Mouse (Mus musculus): ENCODE data around the gene Idh3b. TPM values are rescaled to one million over a fixed set of nuclear protein-coding genes. Genes with fewer than 3 reads are reported as not detected.

The Idh3b gene
- total RNA-seq (2021): 100 to 1,000 TPM; 522 to 542 TPM
- 195 and 222 TPM in 2 replicates for polyA plus RNA-seq (2012; rRNA removed)
- long read RNA-seq, transcript Idh3b-201 (12 exons, 1,616 nt): major isoform, 286 of 394 reads
- long read RNA-seq, partial matches to known transcripts: 21 of 394 reads
- long read RNA-seq, other reads (novel, unspliced or antisense): 87 of 394 reads

DNA sequence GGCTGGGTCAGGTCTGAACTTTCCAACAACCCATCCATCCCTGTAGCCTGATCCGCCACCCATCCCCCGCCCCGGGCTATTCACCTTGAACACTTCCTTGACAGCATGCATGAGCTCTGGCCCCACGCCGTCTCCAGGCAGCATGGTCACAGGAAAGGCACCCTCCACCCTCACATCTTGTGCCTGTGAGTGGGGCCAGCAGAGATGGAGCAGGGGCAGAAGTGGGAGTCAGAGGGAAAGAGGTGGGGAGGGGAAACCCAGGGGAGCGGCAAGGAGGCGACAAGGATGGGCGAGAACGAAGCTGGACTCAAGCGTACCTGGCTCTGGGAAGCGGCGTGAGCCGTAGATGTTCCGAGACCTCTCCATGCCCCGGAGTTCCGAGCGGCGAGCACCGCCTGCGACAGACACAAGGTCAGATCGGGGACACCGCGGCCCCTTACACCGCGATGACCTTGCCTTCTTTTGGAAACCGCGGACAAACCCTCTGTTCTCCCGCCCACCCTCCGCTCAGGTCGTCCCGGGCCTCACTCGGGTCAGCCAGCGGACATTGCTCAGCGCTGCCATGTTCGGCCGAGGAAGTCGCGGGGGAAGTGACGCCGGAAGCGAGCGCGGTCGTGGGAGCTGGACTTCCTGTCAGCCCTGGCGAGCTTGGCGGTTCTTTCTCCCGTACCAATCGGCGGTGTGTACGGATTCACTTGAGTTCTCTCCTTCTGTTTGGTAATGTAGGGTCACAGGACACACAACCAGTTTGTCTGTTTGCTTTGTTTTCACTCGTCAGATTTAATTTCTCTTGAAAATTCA lies at the start of gene Idh3b:
Idh3b (minus strand) TSS at position 694 of the 801 bp plus-strand sequence.
- DNase-seq: peak; percentile 94

DNA sequence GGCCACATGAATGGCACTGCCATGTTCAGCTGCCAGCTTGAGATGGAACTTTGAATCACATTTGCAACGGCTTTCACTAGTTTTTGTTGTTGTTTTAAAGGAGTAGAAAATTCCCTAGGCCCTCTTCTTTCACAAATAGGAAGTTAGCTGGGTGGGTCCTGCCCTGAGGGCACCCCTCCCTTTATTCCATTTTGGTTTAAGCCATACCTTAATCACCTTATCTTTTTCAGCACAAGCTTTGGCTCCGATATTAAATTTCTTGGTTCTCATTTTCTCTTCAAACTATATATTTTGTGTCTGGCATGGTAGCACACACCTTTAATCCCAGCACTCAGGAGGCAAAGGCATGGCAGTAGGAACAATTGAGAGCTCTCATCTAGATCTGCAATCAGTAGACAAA lies 45.2 kb upstream of the Idh3b start:
- DNase-seq: no peak

DNA sequence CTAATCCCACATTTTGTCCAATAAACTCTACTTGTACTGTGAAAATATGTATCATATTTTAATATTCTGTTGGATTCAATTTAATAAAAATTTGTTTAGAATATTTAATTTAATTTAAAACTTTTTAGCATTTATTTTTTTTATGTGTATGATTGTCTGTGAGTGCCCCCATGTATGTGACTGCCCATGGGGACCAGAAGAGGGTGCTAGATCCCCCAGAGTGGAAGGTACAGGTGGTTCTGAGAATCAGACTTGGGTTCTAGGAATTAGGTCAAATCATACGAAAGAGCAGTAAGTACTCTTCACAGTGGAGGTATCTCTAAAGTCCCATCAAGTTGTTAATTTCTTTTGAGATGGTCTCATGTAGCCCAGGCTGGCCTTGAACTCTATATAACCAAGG lies 42.7 kb upstream of the Idh3b start:
- DNase-seq: no peak

DNA sequence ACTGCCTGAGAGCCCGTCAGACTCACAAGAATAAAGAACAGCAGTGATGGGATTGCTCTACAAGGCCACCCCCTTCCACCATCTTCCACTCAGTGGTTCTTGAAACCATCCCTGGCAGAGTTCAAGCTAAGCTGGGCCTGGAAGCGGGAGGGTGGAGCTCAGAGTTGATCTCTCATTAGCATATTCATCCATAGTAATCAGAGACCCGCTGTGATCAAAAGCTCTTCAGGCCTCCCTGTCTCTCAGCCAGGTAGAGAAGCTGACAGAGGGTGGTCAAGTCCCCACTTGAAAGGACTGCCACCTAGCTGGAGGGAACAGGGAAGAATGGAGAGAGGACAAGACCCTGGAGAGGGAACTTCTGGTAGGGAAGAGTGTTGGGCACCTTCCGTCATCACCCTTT lies 18.7 kb upstream of the Idh3b start:
- DNase-seq: no peak

DNA sequence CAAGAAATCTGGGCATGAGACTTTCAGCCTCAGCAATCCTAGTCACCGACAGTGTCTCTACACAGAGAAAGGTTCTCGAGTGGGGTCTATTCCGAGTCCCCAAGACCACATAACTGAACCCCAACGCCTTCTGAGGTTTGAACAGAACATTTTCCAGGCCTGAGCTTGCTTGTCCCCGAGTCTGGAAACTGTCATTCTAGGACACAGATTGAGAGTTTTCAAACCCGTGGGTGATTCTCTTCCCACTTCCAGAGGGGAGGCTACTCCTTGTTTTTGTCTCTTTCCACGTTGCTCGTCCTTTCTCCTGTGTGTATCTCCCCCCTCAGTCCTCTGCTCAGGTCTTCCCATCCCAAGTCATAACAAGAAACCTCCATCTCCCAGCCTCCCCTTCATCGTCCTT lies 13.2 kb upstream of the Idh3b start:
- no peak for DNase-seq

DNA sequence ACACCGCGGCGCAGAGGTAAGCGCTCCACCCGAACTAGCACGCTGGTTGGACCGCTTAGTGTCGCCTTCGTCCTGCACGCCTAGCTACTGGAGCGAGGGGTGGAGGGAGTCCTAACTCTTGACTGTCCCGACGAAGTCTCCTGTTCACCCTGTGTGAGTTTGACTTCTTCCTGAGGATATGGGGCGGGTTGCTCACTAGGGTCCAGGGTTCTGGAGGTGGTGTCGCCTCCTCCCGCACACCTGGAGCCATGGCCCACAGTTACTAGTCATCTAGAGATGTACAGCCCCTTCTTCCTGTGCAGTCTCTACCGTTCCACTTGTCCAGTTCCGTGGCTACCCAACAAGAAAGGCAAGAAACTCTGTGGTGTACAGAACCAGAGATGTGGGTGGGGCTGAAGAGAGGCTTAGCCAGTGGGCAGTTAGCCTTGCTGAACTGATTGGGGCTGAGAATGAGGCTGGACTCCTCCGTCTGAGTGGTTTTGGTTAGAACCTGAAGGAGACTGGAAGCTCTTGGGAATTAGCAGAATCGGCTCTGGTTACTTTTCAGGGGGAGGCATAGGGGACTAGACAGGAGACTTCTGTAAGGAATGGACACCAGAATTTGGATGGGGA lies 11.9 kb upstream of the Idh3b start:
- no peak for DNase-seq

DNA sequence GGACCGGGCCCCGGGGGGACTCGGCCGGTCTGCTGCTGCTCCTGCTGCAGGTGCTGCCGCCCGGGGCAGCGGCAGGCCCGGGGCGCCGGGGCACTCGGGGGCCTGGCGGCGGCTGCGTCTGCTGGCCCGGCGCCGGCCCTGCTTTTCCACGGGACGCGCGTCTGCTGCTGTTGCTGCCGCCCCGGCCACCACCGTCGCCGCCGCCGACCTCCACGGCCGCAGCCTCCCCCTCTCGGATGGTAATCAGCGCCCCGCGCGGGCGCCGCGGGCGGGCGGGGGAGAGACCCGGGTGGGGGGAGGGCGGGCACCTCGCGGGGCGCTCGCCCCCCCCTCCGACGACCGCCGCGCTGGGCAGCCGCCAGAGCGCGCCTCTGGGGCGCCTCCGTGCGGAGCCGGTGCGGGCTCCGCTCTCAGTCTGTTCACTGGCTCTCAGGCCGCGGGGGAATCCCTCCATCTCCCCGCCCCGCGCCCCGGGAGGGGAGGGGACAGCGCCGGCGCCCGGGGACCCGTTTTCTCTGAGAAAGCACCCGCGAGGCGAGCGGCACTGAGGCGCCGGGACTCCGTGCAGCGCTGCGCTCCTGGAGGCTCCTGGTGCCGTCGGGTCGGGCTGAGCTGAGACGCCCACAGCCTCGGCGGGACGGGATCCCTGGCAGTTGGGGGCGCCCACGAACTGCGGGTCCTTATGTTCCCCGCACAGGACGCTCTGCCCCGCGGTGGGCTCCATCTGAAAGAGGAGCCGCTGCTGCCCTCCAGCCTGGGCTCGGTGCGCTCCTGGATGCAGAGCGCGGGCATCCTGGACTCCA lies 11.2 kb upstream of the Idh3b start:
- DNase-seq: peak; percentile 74

DNA sequence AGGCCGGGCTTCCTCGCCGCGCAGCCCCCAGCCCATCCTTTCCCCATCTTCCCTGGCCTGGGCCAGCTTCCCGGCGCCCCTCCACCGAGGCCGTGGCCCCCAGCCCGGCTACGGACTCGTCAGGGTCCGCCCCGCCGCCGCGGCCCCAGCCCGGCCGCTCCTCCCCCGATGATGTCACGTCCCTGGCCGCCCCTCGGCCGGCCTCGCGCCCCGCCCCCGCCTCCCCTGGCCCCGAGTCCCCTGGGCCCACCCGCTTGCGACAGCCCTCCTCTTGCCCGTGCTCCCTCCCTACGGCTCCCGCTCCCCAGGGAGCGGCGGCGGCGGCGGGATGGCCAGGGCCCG lies 10.6 kb upstream of the Idh3b start, which contains the start of gene Ebf4:
Ebf4 (plus strand) TSS at position 234 of the 342 bp plus-strand sequence.
- DNase-seq: peak; percentile 75

DNA sequence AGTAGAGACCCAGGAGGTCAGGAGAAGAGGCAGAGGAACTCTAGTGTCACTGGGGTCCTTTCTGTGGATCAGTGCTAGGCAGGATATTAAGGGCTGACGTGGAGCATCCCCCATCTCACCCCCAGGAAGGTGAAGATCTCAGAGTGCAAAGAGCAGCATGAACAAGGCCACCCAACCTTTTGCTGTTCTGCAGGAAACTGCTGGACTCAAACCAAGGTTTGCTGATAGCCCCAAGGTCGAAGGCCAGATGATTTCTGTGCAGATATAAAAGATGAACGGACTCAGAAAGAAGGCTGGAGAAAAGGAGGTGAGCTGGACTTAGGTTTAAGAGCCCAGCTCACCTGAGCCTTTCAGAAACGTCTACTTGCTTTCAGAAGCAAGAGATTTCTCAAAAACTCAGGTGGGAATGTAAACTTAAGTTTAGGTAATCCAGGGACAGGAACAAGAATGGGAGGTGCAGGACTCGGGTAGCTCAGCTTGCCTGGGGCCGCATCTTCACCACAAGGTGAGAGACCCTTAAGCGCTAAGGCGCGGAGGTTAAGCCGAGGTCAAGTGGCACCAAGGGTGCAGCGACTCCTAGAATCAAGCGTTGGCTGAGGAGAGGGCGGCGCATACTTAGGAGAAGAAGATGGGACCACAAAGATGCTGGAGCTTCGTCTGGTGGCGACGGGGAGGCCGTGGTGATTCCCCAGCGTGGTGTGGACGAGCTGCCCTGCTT lies 10.0 kb upstream of the Idh3b start:
- peak; percentile 29 for DNase-seq

DNA sequence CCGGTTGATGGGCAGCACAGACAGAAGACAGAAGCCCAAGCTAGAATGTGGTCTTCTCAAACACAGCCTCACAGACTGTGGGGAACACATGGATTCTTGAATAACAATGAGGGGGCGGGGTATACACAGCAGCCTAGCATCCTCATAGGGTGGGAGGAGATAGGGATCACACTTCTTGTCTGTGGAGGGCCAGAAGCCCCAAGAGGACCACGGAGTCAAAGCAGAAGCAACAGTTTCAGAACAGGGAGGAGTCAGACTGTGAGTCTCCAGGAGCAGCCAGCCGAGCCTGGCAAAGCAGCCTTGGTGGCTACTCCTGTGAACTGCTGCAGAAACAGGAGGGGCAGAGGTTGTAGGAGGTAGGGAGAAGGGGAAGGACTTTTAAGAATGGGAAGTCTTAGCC lies 9.1 kb upstream of the Idh3b start:
- DNase-seq: no peak

DNA sequence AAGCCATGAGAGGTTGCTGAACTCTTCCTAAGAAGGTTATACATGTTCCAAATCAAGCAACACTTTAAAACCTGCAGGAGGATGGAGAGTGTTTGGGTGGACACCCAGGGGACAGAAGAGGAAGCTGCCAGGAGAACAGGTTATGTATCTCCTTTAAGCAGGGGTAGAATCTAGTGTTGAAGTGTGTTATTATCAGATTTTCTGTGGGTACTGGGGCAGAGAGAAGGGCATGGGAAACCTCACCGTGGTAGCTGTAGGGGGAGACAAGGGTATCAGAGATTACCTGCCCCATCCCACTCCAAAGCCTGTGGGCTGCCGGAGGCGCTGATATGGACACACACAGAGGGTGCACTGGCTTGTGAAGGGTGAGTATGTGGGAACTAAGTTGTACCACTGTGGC lies 8.7 kb upstream of the Idh3b start:
- no peak for DNase-seq

DNA sequence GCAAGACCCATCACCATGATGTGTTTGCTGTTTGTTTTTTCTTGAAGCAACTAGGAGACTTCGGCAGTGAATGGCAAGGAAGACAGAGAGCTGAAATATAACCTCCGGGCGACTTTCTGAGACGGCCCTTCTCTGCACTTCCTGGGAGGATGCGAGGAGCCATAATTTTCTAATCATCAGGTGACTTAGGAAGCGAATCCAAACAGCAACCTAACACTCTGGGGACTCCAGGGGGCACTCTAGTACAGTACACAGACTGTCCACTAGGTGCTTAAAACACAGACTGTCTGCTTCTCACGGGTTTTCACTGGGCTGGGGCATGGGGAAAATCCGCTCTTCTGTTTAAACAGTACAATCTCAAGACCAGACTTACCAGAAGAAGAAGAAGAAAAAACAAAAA lies 7.1 kb upstream of the Idh3b start:
- DNase-seq: peak; percentile 72

DNA sequence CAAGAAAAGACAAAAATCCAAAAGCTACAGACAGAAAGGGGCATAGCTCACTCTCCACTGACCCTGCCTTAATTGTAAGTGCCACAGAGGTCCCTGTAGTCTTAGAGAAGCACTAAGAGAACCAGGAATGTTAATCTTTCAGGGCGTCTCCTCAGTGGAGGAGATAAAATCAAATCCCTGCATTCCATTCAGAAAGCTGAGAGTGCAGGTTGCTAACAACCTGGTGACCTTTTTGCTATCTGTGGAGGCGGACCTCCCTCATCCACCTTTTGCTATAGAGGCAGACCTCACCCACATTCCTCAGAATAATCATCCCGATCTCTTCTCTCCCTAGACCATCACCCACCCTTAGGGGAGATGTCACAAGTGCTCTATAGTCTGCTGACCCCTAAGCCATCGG lies 4.7 kb upstream of the Idh3b start:
- no peak for DNase-seq

DNA sequence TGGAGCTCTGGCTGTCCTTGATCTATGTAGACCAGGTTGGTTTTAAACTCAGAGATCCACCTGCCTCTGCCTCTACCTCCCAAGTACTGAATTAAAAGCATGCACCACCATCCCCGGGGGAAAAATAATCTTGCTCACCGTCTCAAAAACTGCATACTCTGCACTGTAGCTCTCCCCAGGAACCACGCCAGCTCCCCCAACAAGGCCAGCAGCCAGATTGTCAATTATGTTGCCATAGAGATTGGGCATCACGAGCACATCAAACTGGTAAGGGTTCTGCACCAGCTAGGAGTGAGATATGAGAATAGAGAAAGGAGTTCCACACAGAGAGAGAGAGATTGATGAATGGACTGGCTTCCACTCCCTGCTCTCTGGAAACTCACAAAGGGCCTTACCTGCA lies 3.5 kb downstream of the Idh3b start:
- no peak for DNase-seq

DNA sequence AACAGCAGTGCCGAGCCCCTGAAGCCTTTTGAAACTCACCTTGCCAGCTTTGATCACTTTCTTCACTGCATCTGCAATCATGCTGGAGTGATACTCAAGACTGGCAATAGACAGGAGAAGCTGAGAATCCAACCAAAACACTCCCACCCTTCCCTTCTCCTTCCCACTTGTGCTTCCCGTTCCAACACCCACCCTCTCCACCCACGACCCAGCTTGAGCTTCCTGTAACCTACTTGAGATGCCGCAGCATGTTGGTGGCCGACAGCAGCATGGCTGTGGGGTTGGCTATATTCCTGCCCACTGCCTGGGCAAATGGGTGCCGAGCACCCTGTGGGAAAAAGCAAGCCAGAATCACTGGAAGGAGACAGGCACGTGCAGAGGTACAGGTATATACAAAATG lies 4.1 kb downstream of the Idh3b start:
- no peak for DNase-seq

DNA sequence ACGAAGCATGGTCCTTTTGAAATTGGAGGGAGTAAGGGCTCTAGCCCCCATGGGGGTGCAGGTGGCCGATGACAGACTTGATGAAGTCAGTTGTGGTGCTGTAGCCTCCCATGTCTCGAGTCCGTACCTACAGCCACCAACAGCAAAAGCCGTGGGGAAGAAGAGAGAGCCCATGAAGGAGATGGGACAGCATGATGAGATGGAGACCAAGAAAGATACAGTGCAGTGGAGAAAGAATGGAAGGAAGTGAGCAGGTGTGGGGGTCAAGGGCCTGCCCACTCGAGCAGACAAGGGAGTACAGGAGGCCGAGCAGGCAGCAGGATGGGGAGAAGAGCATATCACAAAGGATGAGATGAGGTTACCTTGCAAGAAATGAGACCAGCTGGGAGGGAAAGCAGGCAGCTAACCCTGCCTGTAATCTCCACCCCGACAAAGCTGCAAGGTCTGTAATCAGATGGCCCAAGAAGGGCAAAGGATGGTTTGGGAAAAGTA lies 4.7 kb downstream of the Idh3b start:
- DNase-seq: no peak

DNA sequence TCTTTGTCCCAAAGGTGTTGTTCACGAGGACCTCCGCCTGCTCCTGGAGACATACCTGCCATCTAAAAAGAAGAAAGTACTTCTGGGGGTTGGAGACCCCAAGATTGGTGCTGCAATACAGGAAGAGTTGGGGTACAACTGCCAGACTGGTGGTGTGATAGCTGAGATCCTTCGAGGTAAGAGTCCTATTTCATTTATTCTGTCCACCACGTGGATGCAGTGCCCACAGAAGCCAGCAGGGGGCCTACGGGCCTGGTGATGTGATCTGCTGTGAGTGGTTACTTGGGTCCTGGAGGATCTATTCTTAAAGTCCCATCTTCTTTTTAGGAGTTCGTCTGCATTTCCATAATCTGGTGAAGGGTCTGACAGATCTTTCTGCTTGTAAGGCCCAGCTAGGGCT lies 8.7 kb downstream of the Idh3b start:
- DNase-seq: peak; percentile 58

DNA sequence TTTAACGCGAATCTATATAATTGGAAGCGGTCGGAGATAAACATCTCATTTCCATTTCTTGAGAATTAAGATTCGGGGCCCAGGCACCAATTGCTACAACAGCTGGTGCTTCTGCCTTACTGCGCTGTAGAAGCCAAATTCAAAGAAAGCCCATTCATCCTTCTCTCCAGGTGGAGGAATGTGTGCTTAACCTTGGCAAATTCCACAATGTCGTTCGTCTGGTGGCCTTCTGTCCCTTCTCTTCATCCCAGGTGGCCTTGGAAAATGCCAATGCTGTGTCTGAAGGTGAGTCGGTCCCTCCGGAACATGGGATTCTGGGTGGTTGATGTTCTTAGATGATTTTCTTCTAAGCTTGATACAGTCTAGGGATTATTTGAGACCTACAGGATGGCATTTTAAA lies 9.5 kb downstream of the Idh3b start:
- DNase-seq: peak; percentile 16

DNA sequence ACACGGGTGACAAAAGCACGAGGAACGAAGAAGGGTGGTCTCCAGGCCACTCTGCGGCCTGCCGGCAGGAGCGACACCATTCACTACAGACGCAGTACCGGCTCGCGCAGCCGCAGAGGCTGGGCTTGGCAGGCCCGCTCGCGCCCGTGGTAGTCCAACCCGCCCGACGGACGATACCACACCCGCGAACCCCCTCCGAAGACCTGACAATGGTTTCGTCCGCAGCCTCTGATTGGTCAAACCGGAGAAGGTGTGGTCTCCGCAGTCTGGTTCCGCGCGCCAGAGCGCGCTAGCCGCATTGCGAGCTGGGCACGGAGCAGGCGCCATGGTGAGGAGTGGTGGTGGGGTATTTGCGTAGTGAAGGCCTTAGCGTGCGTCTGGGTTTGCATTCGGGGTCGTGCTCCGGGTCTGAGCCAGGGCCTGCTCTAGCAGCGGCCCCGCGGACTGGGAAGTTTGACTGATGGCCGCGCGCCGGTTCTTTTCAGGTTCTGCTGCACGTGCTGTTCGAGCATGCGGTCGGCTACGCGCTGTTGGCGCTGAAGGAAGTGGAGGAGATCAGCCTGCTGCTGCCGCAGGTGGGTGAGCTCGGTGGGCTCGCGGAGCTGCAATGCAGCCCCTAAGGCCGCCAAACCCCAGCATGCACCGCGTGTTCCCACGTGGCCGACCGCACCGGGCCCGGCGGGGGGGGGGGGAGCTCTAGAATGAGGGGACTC lies 10.0 kb downstream of the Idh3b start, which contains the start of gene Nop56:
Nop56 (plus strand) TSS at position 282 of the 713 bp plus-strand sequence.
- DNase-seq: peak; percentile 99

DNA sequence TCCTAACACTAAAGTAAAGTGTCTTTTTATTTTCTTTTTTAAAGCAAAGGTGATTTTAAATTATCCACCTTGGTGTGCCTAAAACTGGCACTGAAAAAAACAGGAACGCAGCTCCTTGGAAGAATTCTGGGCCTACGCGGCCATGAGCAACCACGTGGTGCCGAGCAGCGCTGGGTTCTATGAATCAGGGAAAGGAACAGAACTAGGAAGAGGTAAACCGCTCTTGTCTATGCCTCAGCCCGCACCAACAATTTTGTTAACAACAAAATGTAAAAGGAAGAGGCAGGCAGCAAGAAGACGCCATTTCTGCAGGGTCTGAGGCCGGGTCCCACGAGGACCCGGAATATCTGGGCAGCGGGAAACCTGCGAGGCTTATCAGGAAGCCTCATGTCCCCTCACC lies 10.6 kb downstream of the Idh3b start:
- no peak for DNase-seq

DNA sequence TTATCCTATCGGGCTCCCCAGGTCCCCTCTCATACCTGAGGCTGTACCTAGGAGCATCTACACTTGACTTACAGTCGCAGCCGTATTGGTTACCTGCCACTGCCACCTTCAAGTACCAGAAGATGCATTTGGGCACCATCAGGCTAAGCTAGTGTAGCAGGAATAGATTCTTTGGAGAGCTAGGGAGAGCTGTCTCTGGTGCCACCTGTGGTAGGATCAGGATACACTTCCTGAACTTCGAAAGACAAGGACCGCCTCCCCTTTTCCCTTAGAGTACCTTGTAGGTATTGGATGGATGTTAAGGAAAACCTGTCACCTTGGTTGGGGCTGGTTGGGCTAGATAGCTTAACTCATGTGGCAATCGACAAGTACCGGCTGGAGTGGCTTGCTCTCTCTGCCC lies 16.3 kb downstream of the Idh3b start:
- no peak for DNase-seq
